Mouse (Mus musculus): ENCODE data around the gene Supt20.
"Not testable (repeated sequence)": the region's sequence is repeated elsewhere in the genome, so short reads cannot be mapped to it uniquely, and the experiment has no call there.

Gene Supt20

DNA sequence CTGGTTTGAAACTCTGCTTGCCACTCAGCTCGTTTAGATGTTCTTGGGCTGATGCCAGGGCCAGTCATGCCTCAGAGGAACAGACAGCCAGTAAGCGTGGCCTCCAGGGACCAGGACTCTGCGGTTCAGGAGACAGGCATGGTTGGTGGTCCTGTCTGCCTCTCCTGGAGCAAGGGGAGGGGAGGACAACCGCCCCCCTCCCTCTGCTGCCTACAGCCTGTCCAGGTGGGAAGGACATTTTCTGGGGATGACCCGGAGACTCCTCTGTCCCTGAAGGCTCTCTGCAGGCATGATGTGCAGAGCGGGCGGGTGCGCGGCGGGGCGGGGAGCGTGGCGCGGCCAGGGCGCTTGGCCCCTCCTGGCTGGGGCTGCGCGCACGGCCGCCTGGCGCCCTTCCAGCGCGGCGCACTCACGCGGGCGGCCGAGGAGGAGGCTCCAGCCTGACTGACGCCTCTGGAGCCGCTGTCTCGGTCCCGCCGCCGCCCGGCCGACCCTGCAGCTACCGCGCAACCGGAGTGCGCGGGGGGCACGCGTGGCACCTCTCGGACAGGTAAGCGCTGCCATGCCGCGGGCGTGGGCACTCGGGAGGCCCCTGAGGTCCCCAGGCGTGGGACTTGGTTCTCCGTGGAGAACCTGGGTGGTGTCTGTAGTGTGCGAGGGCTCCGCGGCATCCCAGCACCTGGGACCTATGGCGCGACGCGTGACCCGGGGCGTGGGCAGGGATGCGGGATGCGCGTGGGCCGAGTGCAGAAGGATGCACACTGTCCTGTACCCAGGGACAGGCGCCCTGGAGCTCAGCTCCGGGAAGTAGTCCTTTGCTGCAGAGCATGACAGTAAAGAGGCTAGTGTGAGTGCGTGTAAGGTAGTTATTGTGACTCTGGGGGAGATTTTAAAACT is 62.8 kb downstream of the Supt20 start, which contains the start of gene Smad9:
Gene Smad9, plus strand, starts transcription at position 438 of the 897 bp plus-strand sequence.
- in situ Hi-C loops (cut with MboI; ENCODE audit: low sequenced_read_pairs), result no loop called here

DNA sequence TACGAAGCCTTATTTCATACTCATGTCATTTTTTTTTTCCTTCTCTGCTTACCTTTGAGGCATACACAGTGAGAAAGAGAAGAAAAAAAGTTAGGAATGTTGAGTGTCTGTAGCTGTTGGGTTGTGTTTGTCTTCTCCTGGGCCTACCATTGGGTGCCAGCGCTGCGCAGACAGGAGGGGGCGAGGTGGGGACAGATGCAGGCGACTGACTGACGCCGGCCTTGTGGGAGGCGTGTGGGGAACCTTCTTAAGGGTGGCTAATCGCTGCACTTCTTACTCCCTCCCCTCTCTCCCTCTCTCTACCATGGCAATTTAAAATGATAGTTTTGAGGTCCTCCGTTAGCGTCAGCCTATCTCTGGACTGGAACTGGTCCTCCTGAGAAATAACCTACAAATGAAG is 63.5 kb downstream of the Supt20 start:
- in situ Hi-C loops (cut with MboI; ENCODE audit: low sequenced_read_pairs), result no loop called here

GRCm38 (mm10) chr3:54757446-54757845 is 64.8 kb downstream of the Supt20 start:
- in situ Hi-C loops (cut with MboI; ENCODE audit: low sequenced_read_pairs), result no loop called here

DNA sequence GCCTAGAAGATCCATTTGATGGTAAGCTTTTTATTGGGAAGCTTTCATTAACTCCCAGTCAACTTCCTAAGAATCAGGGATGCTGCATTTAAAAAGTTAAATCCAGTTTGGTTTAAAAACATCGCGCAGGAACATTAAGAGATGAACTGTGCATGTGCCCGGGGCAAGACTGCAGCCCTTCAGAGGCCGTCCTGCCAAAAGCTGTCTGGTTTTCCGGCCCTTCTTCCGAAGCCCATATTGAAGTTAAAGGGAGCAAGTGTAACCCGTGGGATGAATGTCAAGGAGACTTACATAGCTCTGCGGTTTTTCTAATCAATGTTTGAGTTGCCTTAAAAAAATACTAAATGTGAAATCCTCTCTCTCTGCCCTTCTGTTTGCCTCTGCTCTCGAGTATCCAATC is 66.6 kb downstream of the Supt20 start:
- in situ Hi-C loops (cut with MboI; ENCODE audit: low sequenced_read_pairs), result no loop called here

DNA sequence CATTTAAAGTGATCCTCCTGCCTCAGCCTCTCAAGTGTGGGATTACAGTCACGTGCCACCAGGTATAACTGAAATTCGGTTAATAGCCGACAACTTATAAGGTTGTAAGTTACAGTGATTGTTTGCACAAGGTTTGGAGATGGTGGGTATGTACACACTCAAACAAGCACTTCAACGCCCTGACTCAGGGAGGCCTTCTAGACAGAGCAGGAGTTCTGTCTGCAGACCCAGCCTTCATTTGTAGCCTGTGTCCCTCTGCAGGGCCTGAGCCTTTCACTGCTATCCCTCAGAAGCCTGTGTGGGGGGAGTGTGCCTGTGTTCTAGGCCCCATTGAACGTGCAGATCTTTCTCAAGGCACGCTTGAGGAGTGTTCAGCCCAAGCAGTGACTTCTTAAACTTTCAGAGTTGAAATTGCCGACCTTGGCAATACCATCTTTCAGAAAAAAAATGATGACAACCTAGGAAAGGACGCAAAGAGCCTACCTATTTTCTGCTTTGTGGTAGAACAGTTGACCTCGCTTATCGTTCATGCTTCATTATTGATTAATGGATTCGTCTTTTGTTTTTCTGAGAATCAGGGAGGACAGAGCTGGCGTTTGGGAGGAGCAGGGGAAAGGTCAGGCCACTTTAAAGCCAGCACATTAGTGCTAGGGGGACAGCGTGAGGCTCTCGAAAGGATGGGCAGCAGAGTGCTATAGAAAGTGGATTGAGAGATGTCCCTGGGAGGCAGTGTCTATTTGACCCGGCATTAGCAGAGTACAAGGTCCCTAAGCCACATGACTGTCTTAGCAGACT is 67.9 kb downstream of the Supt20 start:
- in situ Hi-C loops (cut with MboI; ENCODE audit: low sequenced_read_pairs), result no loop called here

DNA sequence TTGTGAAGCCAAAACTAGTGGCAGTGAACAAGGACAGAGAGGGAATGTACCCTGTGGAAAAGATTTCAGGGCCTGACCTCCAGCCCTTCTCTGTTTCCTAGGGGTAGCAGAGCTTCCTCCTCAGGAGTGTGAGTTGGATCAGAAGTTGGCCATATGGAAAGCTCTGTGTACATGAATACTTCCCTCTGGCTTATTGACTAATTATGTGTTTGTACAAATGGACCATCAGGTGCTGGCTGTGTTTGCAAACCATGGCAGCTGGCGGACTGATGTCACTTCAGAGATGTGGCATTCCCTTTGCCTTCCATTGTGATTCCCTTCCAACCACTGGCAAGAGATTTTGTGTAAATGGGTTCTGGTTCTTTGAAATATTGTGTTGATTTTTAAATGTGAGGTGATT is 68.7 kb downstream of the Supt20 start:
- in situ Hi-C loops (cut with MboI; ENCODE audit: low sequenced_read_pairs), result no loop called here

GRCm38 (mm10) chr3:54764418-54764817 is 71.8 kb downstream of the Supt20 start:
- in situ Hi-C loops (cut with MboI; ENCODE audit: low sequenced_read_pairs), result no loop called here

GRCm38 (mm10) chr3:54765521-54765920 is 72.9 kb downstream of the Supt20 start:
- in situ Hi-C loops (cut with MboI; ENCODE audit: low sequenced_read_pairs), result not testable (repeated sequence)

- in situ Hi-C loops (cut with MboI; ENCODE audit: low sequenced_read_pairs), result no loop called here
Observed at GRCm38 (mm10) chr3:54766034-54766433, 73.4 kb downstream of the Supt20 start.

DNA sequence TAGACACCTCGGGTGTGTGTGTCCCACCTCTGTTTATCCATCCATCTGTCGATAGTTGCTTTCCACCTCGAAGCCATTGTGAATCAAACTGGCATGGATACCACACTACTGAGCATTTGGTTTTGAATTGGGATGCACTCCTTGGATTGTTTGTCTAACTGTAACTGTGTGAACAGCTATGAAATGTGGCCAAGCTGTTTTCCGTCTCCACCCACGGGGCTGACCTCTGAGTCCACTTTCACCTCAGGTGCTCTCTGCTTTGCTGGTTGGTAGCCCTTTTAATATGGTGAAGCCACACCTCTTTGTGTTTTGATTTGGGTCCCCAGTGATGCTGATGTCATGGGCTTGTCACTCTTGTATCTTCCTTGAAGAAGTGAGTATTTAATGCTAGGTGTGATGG is 74.2 kb downstream of the Supt20 start:
- in situ Hi-C loops (cut with MboI; ENCODE audit: low sequenced_read_pairs), result no loop called here

- in situ Hi-C loops (cut with MboI; ENCODE audit: low sequenced_read_pairs), result no loop called here
Observed at GRCm38 (mm10) chr3:54768592-54768991, 76.0 kb downstream of the Supt20 start.

DNA sequence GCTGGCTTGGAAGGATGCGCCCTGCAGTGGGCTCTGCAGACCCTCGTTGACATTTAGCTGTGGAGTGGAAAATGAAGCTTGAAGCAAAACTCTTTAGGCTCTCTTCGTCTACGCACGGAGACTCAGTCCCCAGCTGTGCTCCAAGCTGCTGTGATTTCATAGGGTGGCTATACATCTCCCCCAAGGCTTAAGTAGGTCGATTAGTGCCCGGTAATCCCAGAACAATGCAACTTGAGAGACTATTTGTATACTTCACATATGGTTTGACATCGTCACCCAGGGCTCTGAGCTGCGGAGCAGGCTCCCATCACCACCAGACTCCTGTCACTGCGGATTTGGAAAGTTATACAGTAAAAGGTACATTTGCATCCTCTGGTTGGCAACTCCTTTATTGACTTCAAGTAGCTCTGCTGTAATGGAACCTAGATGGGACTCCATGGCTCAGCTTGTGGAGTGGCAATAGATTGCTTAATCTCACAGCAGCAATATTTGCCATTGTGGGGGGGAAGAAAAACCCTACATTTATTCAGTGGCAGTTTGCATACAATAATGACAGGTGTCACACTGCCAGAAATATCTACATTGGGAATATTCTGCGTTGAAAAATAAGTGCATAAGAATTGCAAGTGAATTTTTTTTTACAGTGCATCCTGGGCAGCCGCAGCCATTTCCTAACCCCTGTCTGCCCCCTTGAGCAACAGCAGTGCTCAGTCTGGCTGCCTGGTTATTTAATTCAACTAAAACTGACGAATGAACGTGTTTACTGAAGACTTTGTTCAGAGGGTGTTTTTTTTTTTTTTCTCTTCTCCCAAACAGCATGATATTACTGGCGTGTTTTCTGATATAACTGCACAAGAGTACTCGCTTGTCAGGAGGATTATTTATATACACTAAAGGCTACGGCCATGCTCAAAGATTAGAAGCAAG is 77.0 kb downstream of the Supt20 start:
- in situ Hi-C loops (cut with MboI; ENCODE audit: low sequenced_read_pairs), result no loop called here

DNA sequence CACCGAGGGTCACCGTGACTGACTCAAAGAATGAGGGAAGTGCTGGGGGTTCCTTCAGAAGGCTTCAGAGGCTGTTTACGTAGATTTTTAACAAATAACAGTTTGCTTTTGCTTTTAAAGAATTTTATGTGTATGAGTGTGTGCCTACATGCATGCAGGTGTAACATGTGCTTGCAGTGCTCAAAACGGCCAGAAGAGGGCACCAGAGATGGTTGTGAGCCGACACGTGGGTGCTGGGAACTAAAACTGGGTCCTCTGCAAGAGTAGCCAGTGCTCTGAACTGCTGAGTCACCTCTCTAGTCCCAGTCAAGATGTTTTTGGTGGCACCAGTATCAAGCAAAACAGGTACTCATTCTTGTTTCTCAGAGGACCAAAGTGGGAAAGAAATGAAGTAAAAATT is 81.0 kb downstream of the Supt20 start:
- in situ Hi-C loops (cut with MboI; ENCODE audit: low sequenced_read_pairs), result no loop called here

- in situ Hi-C loops (cut with MboI; ENCODE audit: low sequenced_read_pairs), result no loop called here
Observed at GRCm38 (mm10) chr3:54775989-54776631, 83.5 kb downstream of the Supt20 start.

Data from CH12F3 (cell line).